Mouse (Mus musculus): ENCODE data around the gene Sumf1.

Gene Sumf1

DNA sequence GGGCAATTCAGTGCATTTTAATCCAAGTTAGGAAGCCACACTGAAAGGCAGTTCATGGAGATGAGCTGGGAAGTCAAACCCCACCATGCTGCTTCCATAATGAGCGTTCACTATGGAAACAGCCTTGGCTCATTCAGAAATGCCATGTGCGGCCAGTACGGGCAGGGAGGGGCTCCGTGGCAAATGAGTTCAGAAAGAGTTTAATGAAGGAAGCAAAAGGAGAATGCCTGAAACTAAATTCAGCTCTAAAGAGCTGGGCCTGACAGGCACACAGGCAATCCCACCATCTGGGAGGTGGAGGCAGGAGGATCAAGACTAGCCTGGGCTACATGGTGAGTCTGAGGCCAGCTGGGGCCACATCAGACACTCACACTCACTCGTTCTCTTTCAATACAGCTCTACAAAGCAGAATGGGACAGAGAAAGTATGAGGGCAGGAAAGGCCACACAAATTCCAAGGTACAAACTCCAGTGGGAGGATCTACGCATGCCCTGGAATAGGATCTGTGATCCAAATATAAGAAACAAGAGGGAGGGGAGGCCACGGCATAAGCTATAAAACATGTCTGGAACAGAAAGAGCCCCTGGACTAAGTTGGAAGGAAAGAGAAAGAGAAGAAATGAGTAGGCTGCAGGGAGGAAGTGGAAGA lies 39.3 kb downstream of the Sumf1 start:
- DNase-seq: no peak

DNA sequence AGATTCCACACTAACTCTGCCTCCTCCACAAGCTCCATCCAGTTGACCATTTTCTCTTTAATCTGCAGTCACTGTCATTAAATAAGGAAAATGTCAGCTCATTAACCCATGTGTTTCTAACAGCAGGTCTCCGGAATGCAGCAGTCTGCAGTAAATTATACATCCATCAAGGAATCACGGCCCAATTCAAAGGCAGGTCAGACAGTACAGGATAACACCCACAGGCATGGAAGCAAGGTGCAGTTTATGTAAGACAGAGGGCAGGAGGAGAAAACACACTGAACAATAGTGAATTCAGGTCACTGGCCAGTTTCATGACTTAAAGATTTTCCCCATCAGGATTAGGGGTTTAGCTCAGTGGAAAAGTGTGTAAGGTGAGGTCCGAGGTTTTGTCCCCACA lies 40.1 kb downstream of the Sumf1 start:
- DNase-seq: no peak

DNA sequence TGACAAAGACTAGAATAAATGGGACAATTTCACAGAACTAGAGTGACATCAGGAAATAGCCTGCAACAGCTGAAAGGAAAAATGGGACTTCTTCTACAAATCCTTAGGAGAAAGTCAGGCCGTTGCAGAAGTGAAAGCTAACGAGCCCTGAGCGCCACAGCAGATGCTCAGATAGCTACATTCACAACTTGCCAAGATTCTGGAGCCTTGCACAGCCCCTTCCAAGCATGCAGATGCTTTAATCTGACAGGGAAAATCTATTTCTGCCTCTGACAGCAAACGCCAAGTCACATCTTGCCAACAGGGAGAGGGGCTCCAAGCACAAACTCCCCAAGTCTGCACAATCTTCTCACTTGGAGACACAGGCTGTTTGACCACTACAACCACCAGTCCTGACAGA lies 42.6 kb downstream of the Sumf1 start:
- no peak for DNase-seq

DNA sequence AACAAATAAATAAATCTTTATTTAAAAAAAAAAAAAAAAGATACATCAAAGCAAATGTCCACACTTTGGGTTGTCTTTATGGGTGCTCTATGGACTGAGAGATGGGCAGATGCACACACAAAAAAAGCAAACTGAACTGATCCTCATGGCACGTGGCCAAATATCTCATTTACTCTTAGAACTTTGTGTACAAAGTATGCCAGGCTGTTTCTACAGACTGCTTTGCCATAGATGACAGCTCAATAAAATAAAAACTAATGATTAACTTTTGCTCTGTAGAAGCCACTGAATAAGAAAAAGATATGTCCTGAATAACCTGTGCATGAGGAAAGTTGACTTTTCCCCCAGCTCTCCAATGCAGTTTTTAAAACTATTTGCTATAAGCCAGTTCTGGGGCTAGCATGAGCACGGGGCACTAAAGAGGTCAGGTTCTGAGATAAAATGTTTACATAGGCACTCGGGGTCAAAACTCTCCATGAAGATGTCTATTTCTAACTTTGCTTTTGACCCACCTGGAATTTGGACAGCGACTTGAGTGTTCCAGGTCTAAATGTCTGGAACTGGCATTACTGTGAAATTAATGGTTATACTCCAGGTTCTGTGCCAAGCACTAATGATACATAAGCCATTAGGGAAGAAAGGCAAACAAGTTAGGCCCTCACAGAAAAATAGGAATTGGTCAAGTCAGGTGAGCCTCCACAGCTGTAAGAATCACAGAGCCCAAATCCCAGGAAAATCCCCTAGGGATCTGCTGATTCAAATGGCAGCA lies 44.5 kb downstream of the Sumf1 start:
- DNase-seq: no peak

DNA sequence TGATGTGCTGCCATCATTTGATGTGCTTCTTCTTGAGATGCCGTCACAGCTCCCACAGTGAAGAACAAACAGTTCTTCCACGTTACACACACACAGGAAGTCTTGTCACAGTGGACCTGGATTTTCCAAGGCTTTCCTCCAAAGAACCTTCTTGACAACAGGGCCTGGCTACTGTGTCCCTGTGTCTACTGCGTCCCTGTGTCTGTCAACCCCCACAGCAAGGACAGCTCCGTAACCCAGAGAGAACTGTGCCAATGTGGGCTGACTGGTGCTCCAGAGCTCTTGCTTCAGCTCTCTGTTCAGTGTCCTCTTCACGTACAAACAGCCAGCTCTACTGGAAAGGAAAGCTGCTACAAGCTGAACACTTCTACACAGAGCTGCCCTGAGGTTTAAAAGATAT lies 48.4 kb downstream of the Sumf1 start:
- DNase-seq: no peak

DNA sequence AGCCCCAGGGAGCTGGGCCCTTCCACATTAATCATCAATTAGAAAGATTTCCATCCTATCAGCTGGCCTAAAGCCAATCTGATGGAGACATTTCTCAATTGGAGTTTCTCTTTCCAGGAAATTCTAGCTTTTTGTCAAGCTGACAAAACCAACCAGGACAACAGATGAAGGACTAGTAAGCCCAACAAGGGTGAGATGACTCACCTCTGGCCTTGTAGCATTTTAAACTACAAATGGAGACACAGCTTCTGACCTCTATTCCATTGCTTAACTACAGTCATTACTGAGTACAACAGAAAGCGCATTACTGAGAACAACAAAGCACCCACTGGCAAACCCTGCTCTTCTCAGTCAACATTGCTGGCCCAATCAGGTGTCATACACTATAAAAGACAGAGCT lies 49.1 kb downstream of the Sumf1 start:
- no peak for DNase-seq

DNA sequence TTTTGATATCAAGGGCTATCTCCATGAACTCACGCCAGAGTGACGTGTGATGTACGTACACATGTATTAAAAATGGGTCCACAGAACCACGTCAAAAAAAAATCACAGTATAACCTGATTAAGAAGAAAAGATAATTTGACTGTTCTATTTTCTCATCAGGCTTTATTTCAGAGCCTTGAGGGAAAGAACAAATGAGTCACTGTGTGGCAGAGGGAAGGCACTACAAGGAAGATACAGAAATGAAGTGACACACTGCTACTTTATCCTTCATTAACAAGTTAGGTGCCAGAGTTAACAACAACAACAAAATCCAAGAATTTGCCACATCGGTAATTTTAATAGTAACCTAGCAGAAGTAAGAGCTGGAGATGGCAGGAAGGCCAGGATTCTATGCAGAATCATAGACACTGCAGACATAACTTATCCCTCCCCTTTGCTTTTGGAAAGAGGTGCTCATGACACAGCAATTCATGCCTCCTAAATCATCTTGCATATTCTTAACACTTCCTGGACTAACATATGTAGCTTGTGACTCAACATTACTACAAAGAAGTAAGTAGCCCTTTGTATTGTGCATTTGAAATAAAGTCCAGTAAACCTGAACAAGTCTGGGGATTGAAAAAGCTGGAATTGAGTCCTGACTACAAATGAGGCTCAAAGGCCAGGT lies 53.0 kb downstream of the Sumf1 start:
- DNase-seq: no peak

DNA sequence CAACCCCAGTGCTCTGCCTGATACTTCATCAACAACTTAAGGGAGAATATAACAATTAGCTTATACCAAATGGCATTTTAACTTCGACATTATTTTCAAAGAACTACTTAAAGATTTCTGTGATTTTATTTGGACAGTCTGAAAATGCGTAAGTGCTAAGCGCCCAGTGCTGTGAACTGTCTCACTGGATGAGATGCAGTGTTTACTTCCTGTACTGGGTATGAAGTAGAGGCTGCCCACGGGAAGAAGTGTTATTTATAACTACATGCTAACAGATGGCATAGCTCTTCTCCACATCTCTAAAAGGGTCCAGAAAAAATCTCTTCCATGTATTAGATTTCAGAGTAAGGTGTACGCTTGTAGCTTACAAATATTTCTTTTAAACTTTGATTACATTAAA lies 54.7 kb downstream of the Sumf1 start:
- no peak for DNase-seq

DNA sequence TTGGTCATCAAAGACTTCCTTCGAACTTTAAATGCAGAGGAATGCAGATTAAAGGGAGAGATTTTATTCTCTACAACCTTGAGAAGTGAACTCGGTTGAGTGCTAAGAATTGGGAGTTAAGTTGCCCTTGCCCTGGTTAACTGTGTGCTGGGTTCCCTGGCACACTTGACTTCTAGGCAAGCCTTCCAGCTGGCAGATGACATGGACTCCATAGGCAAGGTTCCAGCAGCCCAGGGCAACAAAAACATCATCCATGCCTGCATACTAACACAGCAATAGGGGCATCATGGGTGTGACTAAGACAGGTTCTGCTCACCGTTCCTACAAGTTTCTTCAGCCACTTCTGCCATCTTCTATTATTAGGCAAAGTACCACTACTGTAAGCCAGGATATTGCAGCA lies 58.8 kb downstream of the Sumf1 start:
- no peak for DNase-seq

DNA sequence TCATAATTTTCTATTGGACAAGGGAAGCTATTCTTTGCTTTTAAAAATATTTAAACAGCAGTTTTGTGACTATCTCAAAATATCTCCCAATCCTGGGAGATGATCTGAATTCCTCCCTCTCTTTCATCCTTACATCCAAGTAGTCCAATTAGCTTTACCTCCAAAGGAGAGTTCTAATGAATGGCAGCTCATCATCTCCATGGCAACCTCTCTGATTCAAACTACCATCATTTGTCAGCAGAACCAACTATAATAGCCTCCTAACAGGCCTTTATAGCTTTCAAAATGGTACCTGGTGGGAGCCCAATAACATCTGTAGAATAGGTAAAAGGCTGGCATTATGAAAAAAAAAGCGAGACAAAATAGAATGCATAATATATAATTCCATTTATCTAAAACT lies 59.9 kb downstream of the Sumf1 start:
- DNase-seq: no peak

DNA sequence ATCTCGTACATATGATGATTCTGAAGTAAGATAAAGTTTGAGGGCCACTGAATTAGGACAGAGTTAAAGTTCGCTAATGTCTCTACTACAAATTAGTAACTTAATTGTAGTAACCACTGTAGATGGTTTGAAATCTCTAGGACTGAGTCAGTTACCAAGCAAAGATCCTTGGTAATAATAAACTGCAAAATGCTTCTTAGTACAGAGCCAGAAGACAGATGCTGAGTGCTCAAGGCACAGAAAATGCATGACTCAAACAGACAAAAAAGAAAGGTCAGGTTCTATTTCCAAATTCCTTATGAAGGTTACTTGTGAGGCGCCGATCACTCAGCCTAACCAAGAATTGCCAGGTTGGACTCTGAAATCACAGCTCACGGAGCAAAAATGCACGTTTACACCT lies 67.5 kb downstream of the Sumf1 start:
- no peak for DNase-seq

DNA sequence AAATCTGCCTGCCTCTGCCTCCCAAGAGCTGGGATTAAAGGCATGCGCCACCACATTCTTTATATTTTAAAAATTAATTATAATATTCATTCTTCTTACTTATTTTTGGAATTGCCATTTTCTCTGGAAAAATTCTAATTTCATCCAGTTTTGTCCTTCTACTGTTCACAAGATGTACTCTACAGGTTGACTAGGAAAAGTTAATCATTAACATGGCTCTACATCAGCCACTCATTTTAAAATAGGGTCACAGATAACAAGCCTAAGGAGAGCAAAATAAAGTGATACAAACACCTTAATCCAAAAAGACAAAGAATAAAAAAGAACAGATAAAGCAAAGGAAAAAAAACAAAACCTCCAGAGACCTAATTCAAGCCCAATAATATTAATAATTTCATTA lies 70.4 kb downstream of the Sumf1 start:
- no peak for DNase-seq

DNA sequence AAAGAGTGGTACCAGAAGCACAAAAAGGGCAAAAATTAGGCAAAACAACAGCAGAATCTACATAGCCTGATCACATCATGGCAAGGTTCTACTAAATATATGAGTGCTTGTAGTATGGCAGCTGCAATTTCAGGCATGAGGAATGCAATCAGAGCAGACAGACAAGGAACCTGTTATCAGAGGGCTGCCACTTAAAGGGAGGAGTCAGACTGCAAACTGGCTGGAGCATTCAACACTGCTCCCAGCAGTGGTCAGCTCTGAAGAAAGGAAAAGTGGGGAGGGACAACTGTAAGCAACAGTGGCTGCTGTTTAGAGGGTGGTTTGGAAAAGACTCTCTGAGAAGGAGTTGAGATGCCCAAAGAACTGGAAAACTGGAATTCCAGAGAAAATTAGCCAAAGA lies 73.7 kb downstream of the Sumf1 start:
- peak; percentile 13 for DNase-seq

DNA sequence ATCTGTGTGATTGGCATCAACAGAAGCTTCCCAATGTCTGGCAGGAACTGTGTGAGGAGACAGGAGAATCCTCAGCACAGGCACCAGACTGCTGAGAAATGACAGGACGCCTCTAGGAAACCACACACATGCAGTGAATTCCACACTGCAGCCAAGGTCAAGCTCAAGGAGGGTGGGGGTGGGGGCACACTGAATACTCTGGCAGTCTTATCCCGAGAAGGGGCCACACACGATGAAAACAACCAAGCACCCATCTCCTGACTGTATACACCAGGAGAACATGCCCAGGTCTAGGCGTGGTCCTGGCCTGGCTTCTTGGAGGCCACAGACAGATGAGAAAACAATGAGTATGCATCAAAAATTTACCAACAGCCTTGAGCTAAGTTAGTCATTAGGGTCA lies 75.0 kb downstream of the Sumf1 start:
- DNase-seq: no peak

DNA sequence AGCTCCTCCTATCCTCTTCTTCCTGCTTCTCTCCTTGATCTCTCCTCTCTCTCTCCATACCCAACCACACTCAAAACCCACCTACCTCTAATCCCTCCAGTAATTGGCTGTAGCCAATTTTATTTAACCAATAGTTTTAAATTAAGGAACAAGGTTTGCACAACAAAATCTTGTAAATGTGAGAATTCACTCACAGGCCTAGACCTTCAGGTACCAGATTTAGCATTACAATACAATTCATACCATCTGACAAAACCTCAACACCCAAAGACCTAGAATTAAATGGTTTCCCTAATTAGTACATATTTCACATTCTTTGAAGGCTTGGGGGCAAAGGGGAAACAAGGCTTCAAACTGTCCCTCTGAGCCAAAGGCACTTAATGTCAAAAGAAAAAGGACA lies 78.0 kb downstream of the Sumf1 start:
- no peak for DNase-seq

DNA sequence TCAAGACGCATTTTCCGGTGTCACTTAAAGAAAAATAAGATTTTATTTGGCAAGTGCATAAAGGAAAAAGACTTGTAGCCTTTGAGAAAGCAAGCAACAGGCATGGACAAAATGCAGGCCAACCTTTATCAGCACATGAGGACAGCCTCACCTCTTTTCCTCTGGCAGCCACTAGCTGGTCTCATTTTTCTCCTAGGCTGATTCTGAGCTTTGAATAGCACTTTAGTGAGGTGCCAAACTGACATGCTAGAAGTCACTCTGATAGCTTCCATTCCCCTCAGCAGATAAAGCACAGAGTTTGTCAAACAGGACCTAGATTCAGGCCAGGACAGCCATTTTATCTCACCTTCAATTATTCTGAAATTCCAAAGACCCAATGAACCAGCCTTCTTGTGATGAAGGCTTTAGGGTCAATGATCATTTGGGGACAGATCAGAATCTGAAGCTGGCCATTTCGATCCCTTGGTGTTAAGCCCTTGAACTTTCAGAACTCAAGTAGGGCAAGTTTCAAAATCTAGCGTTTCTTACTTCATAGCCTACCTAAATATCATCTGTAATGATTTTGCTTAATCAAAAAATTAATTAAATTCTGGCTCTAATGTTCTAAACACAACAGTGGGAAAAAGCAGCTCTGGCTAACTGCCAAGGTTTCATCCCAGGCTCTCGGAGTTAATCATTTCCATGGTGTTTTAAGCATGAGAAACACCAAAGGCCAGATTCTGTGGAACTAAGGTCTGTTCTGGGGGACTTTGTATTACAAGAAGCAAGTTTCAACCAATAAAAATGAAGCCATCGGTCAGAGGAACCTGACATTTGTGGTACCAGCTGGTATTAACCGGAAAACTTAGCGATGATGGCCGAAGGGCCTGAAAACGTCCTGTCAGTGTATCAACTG lies 83.2 kb downstream of the Sumf1 start:
- no peak for DNase-seq

DNA sequence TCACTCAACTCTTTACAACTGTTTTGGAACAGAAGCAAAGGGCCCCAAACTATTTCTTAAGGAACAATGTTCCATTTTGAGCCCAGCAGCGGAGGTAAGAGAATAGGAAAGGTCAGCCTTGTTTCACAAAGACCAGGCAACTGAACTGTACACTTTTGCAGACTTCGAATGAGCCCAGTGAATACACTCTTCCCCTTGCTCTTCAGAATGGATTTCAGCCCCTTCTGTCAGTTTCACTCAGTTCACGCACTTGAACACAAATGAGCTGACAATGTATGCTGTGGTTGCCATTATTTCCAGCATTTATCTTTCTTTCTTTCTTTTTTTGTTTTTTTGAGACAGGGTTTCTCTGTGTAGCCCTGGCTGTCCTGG lies 86.5 kb downstream of the Sumf1 start:
- DNase-seq: no peak

DNA sequence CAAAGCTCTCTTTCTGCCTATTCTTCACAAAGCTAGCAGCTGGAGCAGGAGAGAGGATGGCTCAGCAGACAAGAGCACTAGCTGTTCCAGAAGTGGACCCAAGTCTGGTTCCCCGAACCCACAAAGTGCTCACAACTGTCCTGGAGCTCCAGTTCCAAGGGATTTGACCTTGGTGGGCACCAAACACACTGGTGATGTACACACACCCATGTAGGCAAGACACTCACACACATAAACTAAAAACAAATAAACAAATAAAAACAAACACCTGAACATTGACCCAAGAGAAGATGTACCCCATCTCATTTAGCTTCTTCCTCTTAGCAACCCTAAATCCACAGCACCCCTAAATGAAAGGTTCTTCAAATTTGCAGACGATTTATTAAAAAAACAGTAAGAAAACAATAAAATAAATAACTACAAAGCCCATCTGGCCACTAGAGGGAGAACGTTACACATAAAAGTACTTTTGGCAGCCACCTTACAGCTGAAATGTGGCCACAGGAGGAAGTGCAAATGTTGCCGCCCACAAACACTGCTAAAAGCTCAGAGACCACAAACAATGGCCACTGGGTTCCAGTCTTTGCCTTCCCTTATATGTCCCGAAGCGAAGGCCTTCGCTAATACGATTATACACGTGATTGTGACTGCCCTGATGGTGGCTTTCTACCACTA lies 87.1 kb downstream of the Sumf1 start:
- DNase-seq: peak; percentile 92

DNA sequence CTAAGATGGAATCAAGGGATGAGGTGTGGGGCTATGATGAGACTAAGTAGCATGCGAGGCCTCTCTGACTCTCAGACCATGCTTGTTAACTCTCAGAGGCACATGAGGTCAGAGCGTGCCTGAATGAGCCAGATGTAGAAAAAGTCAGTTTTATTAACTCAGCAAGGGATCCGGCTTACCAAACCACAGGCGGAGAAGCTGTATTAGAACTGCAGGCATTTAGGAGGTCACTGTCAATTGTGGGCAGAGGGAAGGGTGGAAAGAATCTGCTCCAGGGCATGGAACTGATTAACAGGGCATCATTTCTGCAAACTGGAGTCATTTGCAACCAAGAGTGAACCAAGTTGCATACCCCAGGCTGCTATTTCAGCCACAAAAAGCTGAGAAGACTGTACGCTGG lies 89.9 kb downstream of the Sumf1 start:
- no peak for DNase-seq

DNA sequence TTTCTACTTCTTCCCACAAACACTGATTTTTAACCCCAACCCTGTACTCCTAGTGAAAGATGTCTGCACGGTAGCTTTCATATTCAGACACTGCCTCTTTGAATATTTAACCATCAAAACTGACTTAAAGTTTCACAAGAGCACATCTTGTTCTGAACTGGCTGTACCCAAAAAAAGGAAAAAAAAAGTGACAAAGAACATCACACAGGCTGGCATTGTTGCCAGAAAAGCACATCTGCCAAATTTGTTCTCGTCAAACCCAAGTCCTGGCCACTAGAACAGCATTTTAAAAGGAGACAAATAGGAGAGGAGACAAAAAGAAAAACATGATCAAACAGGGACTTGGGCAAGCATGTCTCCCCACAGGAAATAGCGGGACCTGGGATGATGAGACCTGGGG lies 91.9 kb downstream of the Sumf1 start:
- peak; percentile 45 for DNase-seq

DNA sequence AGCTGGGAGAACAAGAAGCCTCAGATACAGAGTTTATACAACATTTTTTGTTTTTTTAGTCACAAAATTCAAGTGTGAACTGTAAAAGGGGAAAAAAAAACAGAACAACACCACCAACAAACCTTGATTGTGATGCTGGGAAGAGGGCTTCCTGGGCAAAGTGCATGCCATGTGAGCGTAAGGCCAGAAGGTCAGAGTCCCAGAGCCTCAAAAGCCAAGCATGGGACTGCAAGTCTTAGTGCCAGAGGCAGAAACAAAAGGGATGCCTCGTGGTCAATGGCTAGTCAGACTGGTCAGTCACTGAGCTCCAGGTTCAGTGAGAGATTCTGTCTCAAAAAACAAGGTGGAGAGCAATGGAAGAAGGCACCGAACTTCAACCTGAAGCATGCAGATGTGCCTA lies 92.7 kb downstream of the Sumf1 start:
- DNase-seq: no peak

DNA sequence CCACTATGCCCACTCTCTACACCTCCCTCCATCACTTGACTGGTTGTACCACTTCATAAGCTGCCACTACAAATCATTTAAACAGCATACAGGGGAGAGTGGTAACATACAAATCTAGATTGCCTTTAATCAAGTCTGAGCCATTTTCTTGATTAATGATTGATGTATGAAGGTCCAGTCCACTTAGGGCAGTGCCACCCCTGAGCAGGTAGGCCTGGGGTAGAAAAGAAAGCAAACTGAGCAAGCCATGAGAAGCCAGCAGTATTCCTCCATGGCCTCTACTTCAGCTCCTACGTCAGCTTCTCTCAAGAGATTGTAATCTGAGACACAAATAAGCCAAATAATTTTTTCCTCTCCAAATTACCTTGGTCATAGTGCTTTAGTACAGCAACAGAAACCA lies 94.1 kb downstream of the Sumf1 start:
- no peak for DNase-seq

DNA sequence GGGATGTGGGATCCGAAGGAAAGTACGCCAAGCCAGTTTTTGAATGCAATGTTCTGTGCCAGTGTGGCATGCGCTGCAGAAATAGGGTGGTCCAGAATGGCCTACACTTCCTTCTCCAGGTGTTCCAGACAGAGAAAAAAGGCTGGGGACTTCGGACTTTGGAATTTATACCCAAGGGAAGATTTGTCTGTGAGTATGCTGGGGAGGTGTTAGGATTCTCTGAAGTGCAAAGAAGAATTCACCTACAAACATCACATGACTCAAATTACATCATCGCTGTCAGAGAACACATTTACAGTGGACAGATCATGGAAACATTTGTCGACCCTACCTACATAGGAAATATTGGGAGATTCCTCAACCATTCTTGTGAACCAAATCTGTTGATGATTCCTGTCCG lies 109.5 kb downstream of the Sumf1 start:
- DNase-seq: no peak

Data from lung, postnatal 36 days (tissue).